Mouse (Mus musculus): ENCODE results near the gene Arf4. TPM values are rescaled to one million over a fixed set of nuclear protein-coding genes. Genes with fewer than 3 reads are reported as not detected.

The Arf4 gene
- 553 and 578 TPM in 2 replicates for polyA plus RNA-seq (2014; fragmentation: Nextera tagmentation; extraction: Ambion mirVana)

- Histone ChIP-seq H3K4me3 (ENCODE audit: low read depth, low read length) (peak within 1 kb of the TSS; percentile 83), H3K4me2 (ENCODE audit: low read depth, low read length) (peak within 1 kb of the TSS; percentile 90), H3K27ac (ENCODE audit: low read depth, low read length) (peak within 1 kb of the TSS; percentile 91), H3K36me3 (ENCODE audit: control insufficient read depth, insufficient read depth, low read length) (no peaks in the 10 kb centered on the region), H3K9me3 (ENCODE audit: control insufficient read depth, low read length) (no peaks in the 10 kb centered on the region), H3K9ac (replicated peaks; ENCODE audit: low read depth, low read length) (peak within 1 kb of the TSS; percentile 73), H3K4me1 (ENCODE audit: control insufficient read depth, insufficient read depth, low read length) (peaks cover 28% of the 10 kb centered on the region), H3K27me3 (ENCODE audit: control insufficient read depth, insufficient read depth, low read length) (no peaks in the 10 kb centered on the region)
- under 1% methylated on average over 67 of the region's 83 CpGs for WGBS
- peak; percentile 98 for ATAC-seq (ENCODE audit: low read depth)
These were observed at the start of gene Arf4 for GRCm38 (mm10) chr14:26637851-26638707. Gene Arf4 (plus strand): TSS chr14:26638074.

GRCm38 (mm10) chr14:26591353-26591752 is 46.5 kb upstream of the Arf4 start:
- Histone ChIP-seq H3K9ac (replicated peaks; ENCODE audit: low read depth, low read length) (no peak overlapping the region), H3K27me3 (ENCODE audit: control insufficient read depth, insufficient read depth, low read length) (no peaks in the 10 kb centered on the region), H3K27ac (ENCODE audit: low read depth, low read length) (no peak overlapping the region), H3K36me3 (ENCODE audit: control insufficient read depth, insufficient read depth, low read length) (no peaks in the 10 kb centered on the region; the same call in 1 of the 2 replicates), H3K4me3 (ENCODE audit: low read depth, low read length) (no peak overlapping the region), H3K9me3 (ENCODE audit: control insufficient read depth, low read length) (no peaks in the 10 kb centered on the region), H3K4me1 (ENCODE audit: control insufficient read depth, insufficient read depth, low read length) (no peaks in the 10 kb centered on the region), H3K4me2 (ENCODE audit: low read depth, low read length) (no peak overlapping the region)
- no peak for ATAC-seq (ENCODE audit: low read depth)

- Histone ChIP-seq H3K9ac (replicated peaks; ENCODE audit: low read depth, low read length) (no peak overlapping the region), H3K27me3 (ENCODE audit: control insufficient read depth, insufficient read depth, low read length) (no peaks in the 10 kb centered on the region), H3K36me3 (ENCODE audit: control insufficient read depth, insufficient read depth, low read length) (no peaks in the 10 kb centered on the region; the same call in 1 of the 2 replicates), H3K4me1 (ENCODE audit: control insufficient read depth, insufficient read depth, low read length) (no peaks in the 10 kb centered on the region), H3K4me3 (ENCODE audit: low read depth, low read length) (no peak overlapping the region), H3K27ac (ENCODE audit: low read depth, low read length) (no peak overlapping the region), H3K9me3 (ENCODE audit: control insufficient read depth, low read length) (no peaks in the 10 kb centered on the region), H3K4me2 (ENCODE audit: low read depth, low read length) (no peak overlapping the region)
- 92% methylated on average over 2 of the region's 2 CpGs for WGBS
- no peak for ATAC-seq (ENCODE audit: low read depth)
These were observed 44.5 kb upstream of the Arf4 start for GRCm38 (mm10) chr14:26593281-26593895.

- no peaks in the 10 kb centered on the region for H3K4me1 ChIP-seq (ENCODE audit: control insufficient read depth, insufficient read depth, low read length)
- H3K9ac ChIP-seq (replicated peaks; ENCODE audit: low read depth, low read length): no peak overlapping the region
- 95% methylated on average over 7 of the region's 7 CpGs for WGBS
- no peak overlapping the region for H3K4me2 ChIP-seq (ENCODE audit: low read depth, low read length)
- no peak overlapping the region for H3K27ac ChIP-seq (ENCODE audit: low read depth, low read length)
- no peaks in the 10 kb centered on the region; the same call in 1 of the 2 replicates for H3K36me3 ChIP-seq (ENCODE audit: control insufficient read depth, insufficient read depth, low read length)
- no peak overlapping the region for H3K4me3 ChIP-seq (ENCODE audit: low read depth, low read length)
- no peak for ATAC-seq (ENCODE audit: low read depth)
- H3K9me3 ChIP-seq (ENCODE audit: control insufficient read depth, low read length): no peaks in the 10 kb centered on the region
- H3K27me3 ChIP-seq (ENCODE audit: control insufficient read depth, insufficient read depth, low read length): no peaks in the 10 kb centered on the region
These were observed 42.7 kb upstream of the Arf4 start for GRCm38 (mm10) chr14:26595167-26595566.

GRCm38 (mm10) chr14:26595695-26596365 is 42.0 kb upstream of the Arf4 start:
- H3K4me2 ChIP-seq (ENCODE audit: low read depth, low read length): no peak overlapping the region
- H3K4me1 ChIP-seq (ENCODE audit: control insufficient read depth, insufficient read depth, low read length): no peaks in the 10 kb centered on the region
- H3K9ac ChIP-seq (replicated peaks; ENCODE audit: low read depth, low read length): no peak overlapping the region
- H3K9me3 ChIP-seq (ENCODE audit: control insufficient read depth, low read length): no peaks in the 10 kb centered on the region
- H3K36me3 ChIP-seq (ENCODE audit: control insufficient read depth, insufficient read depth, low read length): no peaks in the 10 kb centered on the region; the same call in 1 of the 2 replicates
- no peaks in the 10 kb centered on the region for H3K27me3 ChIP-seq (ENCODE audit: control insufficient read depth, insufficient read depth, low read length)
- ATAC-seq (ENCODE audit: low read depth): no peak
- WGBS: 82% methylated on average over 5 of the region's 5 CpGs
- H3K4me3 ChIP-seq (ENCODE audit: low read depth, low read length): no peak overlapping the region
- no peak overlapping the region for H3K27ac ChIP-seq (ENCODE audit: low read depth, low read length)

- Histone ChIP-seq H3K4me2 (ENCODE audit: low read depth, low read length) (no peak overlapping the region), H3K27me3 (ENCODE audit: control insufficient read depth, insufficient read depth, low read length) (no peaks in the 10 kb centered on the region), H3K4me3 (ENCODE audit: low read depth, low read length) (no peak overlapping the region), H3K9me3 (ENCODE audit: control insufficient read depth, low read length) (no peaks in the 10 kb centered on the region), H3K36me3 (ENCODE audit: control insufficient read depth, insufficient read depth, low read length) (peaks cover 38% of the 10 kb centered on the region), H3K9ac (replicated peaks; ENCODE audit: low read depth, low read length) (no peak overlapping the region), H3K27ac (ENCODE audit: low read depth, low read length) (no peak overlapping the region), H3K4me1 (ENCODE audit: control insufficient read depth, insufficient read depth, low read length) (no peaks in the 10 kb centered on the region)
- WGBS: 75% methylated on average over 4 of the region's 4 CpGs
- ATAC-seq (ENCODE audit: low read depth): no peak
These were observed 32.5 kb upstream of the Arf4 start for GRCm38 (mm10) chr14:26605354-26605753.

- H3K4me3 ChIP-seq (ENCODE audit: low read depth, low read length): no peak overlapping the region
- ATAC-seq (ENCODE audit: low read depth): no peak
- no peak overlapping the region for H3K4me2 ChIP-seq (ENCODE audit: low read depth, low read length)
- no peak overlapping the region for H3K9ac ChIP-seq (replicated peaks; ENCODE audit: low read depth, low read length)
- WGBS: 100% methylated on average over 1 of the region's 1 CpGs
- H3K9me3 ChIP-seq (ENCODE audit: control insufficient read depth, low read length): no peaks in the 10 kb centered on the region
- peaks cover 63% of the 10 kb centered on the region for H3K36me3 ChIP-seq (ENCODE audit: control insufficient read depth, insufficient read depth, low read length)
- no peak overlapping the region for H3K27ac ChIP-seq (ENCODE audit: low read depth, low read length)
- no peaks in the 10 kb centered on the region for H3K4me1 ChIP-seq (ENCODE audit: control insufficient read depth, insufficient read depth, low read length)
- no peaks in the 10 kb centered on the region for H3K27me3 ChIP-seq (ENCODE audit: control insufficient read depth, insufficient read depth, low read length)
These were observed 28.2 kb upstream of the Arf4 start for GRCm38 (mm10) chr14:26609674-26610073.

GRCm38 (mm10) chr14:26610689-26611088 is 27.2 kb upstream of the Arf4 start:
- Histone ChIP-seq H3K9ac (replicated peaks; ENCODE audit: low read depth, low read length) (no peak overlapping the region), H3K4me2 (ENCODE audit: low read depth, low read length) (no peak overlapping the region), H3K9me3 (ENCODE audit: control insufficient read depth, low read length) (no peaks in the 10 kb centered on the region), H3K27me3 (ENCODE audit: control insufficient read depth, insufficient read depth, low read length) (no peaks in the 10 kb centered on the region), H3K4me3 (ENCODE audit: low read depth, low read length) (no peak overlapping the region), H3K27ac (ENCODE audit: low read depth, low read length) (no peak overlapping the region), H3K4me1 (ENCODE audit: control insufficient read depth, insufficient read depth, low read length) (no peaks in the 10 kb centered on the region), H3K36me3 (ENCODE audit: control insufficient read depth, insufficient read depth, low read length) (peaks cover 56% of the 10 kb centered on the region)
- ATAC-seq (ENCODE audit: low read depth): no peak
- WGBS: 97% methylated on average over 4 of the region's 4 CpGs

- no peak overlapping the region for H3K9ac ChIP-seq (replicated peaks; ENCODE audit: low read depth, low read length)
- H3K4me1 ChIP-seq (ENCODE audit: control insufficient read depth, insufficient read depth, low read length): no peaks in the 10 kb centered on the region
- no peak overlapping the region for H3K27ac ChIP-seq (ENCODE audit: low read depth, low read length)
- WGBS: 94% methylated on average over 4 of the region's 4 CpGs
- H3K4me2 ChIP-seq (ENCODE audit: low read depth, low read length): no peak overlapping the region
- H3K9me3 ChIP-seq (ENCODE audit: control insufficient read depth, low read length): no peaks in the 10 kb centered on the region
- H3K4me3 ChIP-seq (ENCODE audit: low read depth, low read length): no peak overlapping the region
- no peaks in the 10 kb centered on the region for H3K27me3 ChIP-seq (ENCODE audit: control insufficient read depth, insufficient read depth, low read length)
- H3K36me3 ChIP-seq (ENCODE audit: control insufficient read depth, insufficient read depth, low read length): peaks cover 64% of the 10 kb centered on the region
- no peak for ATAC-seq (ENCODE audit: low read depth)
These were observed 12.6 kb upstream of the Arf4 start for GRCm38 (mm10) chr14:26625301-26625700.

All from neural tube, embryonic 14.5 days (tissue).